Mouse (Mus musculus) neural tube, embryonic 11.5 days (tissue): ENCODE results near the gene Ccdc194. TPM values are rescaled to one million over a fixed set of nuclear protein-coding genes. Genes with fewer than 3 reads are reported as not detected.

Experiments
- ATAC-seq: fragments of 200-750 bp; cut with Nextera tagmentation; 2 replicates; pipeline ENCODE4 v1.8.0; 2017; ENCODE audit warnings: moderate number of reproducible peaks, mild to moderate bottlenecking, moderate TSS enrichment, moderate library complexity; ENCODE audit not compliant: insufficient read depth, low FRiP score, low TSS enrichment
- DNase-seq: peaks from one replicate; pipeline ENCODE4 v3.0.0-alpha.2; 2015; ENCODE audit warnings: low spot score
- H3K27ac ChIP-seq: fragments of 300-500 bp; sonication (generic); 2 replicates; pipeline ENCODE4 v1.5.1; 2014; ENCODE audit warnings: low read depth, mild to moderate bottlenecking, low read length
- H3K27me3 ChIP-seq: fragments of 300-500 bp; sonication (generic); 2 replicates; pipeline ENCODE4 v1.6.1; 2014; ENCODE audit warnings: mild to moderate bottlenecking, low read length, mixed read lengths; ENCODE audit not compliant: control insufficient read depth, insufficient read depth
- H3K36me3 ChIP-seq: fragments of 300-500 bp; sonication (generic); 2 replicates; pipeline ENCODE4 v1.6.1; 2014; ENCODE audit warnings: mild to moderate bottlenecking, low read length, moderate library complexity, mixed read lengths; ENCODE audit not compliant: control insufficient read depth, insufficient read depth
- H3K4me1 ChIP-seq: fragments of 300-500 bp; sonication (generic); 2 replicates; pipeline ENCODE4 v1.6.1; 2014; ENCODE audit warnings: low read length, mixed read lengths; ENCODE audit not compliant: control insufficient read depth, insufficient read depth
- H3K4me2 ChIP-seq: fragments of 300-500 bp; sonication (generic); 2 replicates; pipeline ENCODE4 v1.6.1; 2014; ENCODE audit warnings: low read depth, mild to moderate bottlenecking, moderate library complexity
- H3K4me3 ChIP-seq: fragments of 300-500 bp; sonication (generic); 2 replicates; pipeline ENCODE4 v1.5.1; 2014; ENCODE audit warnings: low read depth, low read length
- H3K9ac ChIP-seq: fragments of 300-500 bp; sonication (generic); 2 replicates; pipeline ENCODE4 v1.6.1; 2014; ENCODE audit warnings: mild to moderate bottlenecking, low read length
- H3K9me3 ChIP-seq: fragments of 300-500 bp; sonication (generic); 2 replicates; pipeline ENCODE4 v1.6.1; 2016; ENCODE audit warnings: low read length; ENCODE audit not compliant: control insufficient read depth
- WGBS: fragments of 180-500 bp; shearing (Covaris S2); extraction: QIAGEN DNeasy Blood & Tissue Kit; methylation state at CpG from one replicate; pipeline ENCODE4 v1.1.7; 2014; 5-methylcytosine and 5-hydroxymethylcytosine counted together
- polyA plus RNA-seq: library from polyadenylated mRNA; unstranded; fragments of >200 nt; fragmentation: Nextera tagmentation; extraction: Ambion mirVana; gene quantifications from 2 replicates; pipeline ENCODE4 v1.2.1, GENCODE M21; 2014

The Ccdc194 gene
- polyA plus RNA-seq, 1 experiment from 2014 or later: 0.16 TPM

- Histone ChIP-seq H3K27ac (no peak overlapping the region), H3K9ac (no peak overlapping the region), H3K9me3 (no peaks in the 10 kb centered on the region), H3K4me2 (no peak overlapping the region), H3K36me3 (peaks cover 8% of the 10 kb centered on the region), H3K4me1 (peaks cover 9% of the 10 kb centered on the region), H3K4me3 (no peak overlapping the region), H3K27me3 (no peaks in the 10 kb centered on the region)
- 53% methylated on average over 11 of the region's 11 CpGs for WGBS
- ATAC-seq (no peak), DNase-seq (no peak)
Measured at GRCm38 (mm10) chr8:71496481-71496880, 29.0 kb downstream of the Ccdc194 start.

GRCm38 (mm10) chr8:71495811-71496210, 29.7 kb downstream of the Ccdc194 start:
- Histone ChIP-seq H3K4me2 (no peak overlapping the region), H3K27me3 (no peaks in the 10 kb centered on the region), H3K36me3 (peaks cover 8% of the 10 kb centered on the region), H3K9me3 (no peaks in the 10 kb centered on the region), H3K9ac (no peak overlapping the region), H3K4me1 (peaks cover 9% of the 10 kb centered on the region), H3K4me3 (no peak overlapping the region), H3K27ac (no peak overlapping the region)
- no peak for DNase-seq
- WGBS: 92% methylated on average over 5 of the region's 5 CpGs
- ATAC-seq: no peak

- peaks cover 10% of the 10 kb centered on the region for H3K36me3 ChIP-seq
- H3K4me2 ChIP-seq: no peak overlapping the region
- ATAC-seq: peak; percentile 62
Measured at GRCm38 (mm10) chr8:71495039-71495438, 30.5 kb downstream of the Ccdc194 start.

GRCm38 (mm10) chr8:71488454-71488853, 37.1 kb downstream of the Ccdc194 start:
- Histone ChIP-seq H3K4me1 (peaks cover 12% of the 10 kb centered on the region), H3K36me3 (peaks cover 10% of the 10 kb centered on the region), H3K27me3 (no peaks in the 10 kb centered on the region), H3K9ac (peak overlapping the region; percentile 71), H3K4me3 (peak overlapping the region; percentile 83), H3K27ac (no peak overlapping the region), H3K4me2 (peak overlapping the region; percentile 96), H3K9me3 (no peaks in the 10 kb centered on the region)
- ATAC-seq: peak; percentile 83
- peak; percentile 88 for DNase-seq
- 0% methylated on average over 22 of the region's 22 CpGs for WGBS

More at GRCm38 (mm10) chr8:71495039-71495438, 30.5 kb downstream of the Ccdc194 start:
- WGBS: 28% methylated on average over 16 of the region's 16 CpGs
- Histone ChIP-seq H3K27me3 (no peaks in the 10 kb centered on the region), H3K9ac (no peak overlapping the region), H3K27ac (no peak overlapping the region), H3K9me3 (no peaks in the 10 kb centered on the region), H3K4me1 (peaks cover 9% of the 10 kb centered on the region), H3K4me3 (no peak overlapping the region)
- DNase-seq: peak; percentile 86

GRCm38 (mm10) chr8:71487691-71488445, 37.6 kb downstream of the Ccdc194 start, which contains the start of gene Gtpbp3:
Gtpbp3 (plus strand) TSS chr8:71488103.
- peak within 1 kb of the TSS; percentile 96 for H3K4me2 ChIP-seq
- peak within 1 kb of the TSS; percentile 65; the same call in 1 of the 2 replicates for H3K27ac ChIP-seq
- H3K9me3 ChIP-seq: no peaks in the 10 kb centered on the region
- H3K36me3 ChIP-seq: peaks cover 8% of the 10 kb centered on the region; the same call in 1 of the 2 replicates
- ATAC-seq: peak; percentile 20
- H3K27me3 ChIP-seq: no peaks in the 10 kb centered on the region
- peak within 1 kb of the TSS; percentile 83 for H3K4me3 ChIP-seq
- peaks cover 12% of the 10 kb centered on the region for H3K4me1 ChIP-seq
- 1% methylated on average over 33 of the region's 33 CpGs for WGBS
- H3K9ac ChIP-seq: peak within 1 kb of the TSS; percentile 72
- peak; percentile 78 for DNase-seq

GRCm38 (mm10) chr8:71486136-71486529, 39.4 kb downstream of the Ccdc194 start:
- no peak for DNase-seq
- Histone ChIP-seq H3K27ac (peak overlapping the region; percentile 82), H3K9me3 (no peaks in the 10 kb centered on the region), H3K4me3 (peak overlapping the region; percentile 89), H3K4me2 (peak overlapping the region; percentile 66), H3K4me1 (peaks cover 12% of the 10 kb centered on the region), H3K27me3 (no peaks in the 10 kb centered on the region), H3K9ac (peak overlapping the region; percentile 37), H3K36me3 (peaks cover 2% of the 10 kb centered on the region; the same call in 1 of the 2 replicates)
- 25% methylated on average over 7 of the region's 7 CpGs for WGBS
- no peak for ATAC-seq

GRCm38 (mm10) chr8:71485142-71486135, 40.1 kb downstream of the Ccdc194 start, which contains the start of gene Ano8:
Ano8 (minus strand) TSS chr8:71485963.
- H3K36me3 ChIP-seq: peaks cover 2% of the 10 kb centered on the region; the same call in 1 of the 2 replicates
- H3K27me3 ChIP-seq: no peaks in the 10 kb centered on the region
- H3K9me3 ChIP-seq: no peaks in the 10 kb centered on the region
- H3K4me3 ChIP-seq: peak within 1 kb of the TSS; percentile 89
- H3K27ac ChIP-seq: peak within 1 kb of the TSS; percentile 82
- H3K4me2 ChIP-seq: peak within 1 kb of the TSS; percentile 66
- peak within 1 kb of the TSS; percentile 96 for H3K9ac ChIP-seq
- H3K4me1 ChIP-seq: peaks cover 12% of the 10 kb centered on the region
- 5% methylated on average over 56 of the region's 58 CpGs for WGBS
- ATAC-seq: peak; percentile 67
- peak; percentile 89 for DNase-seq

GRCm38 (mm10) chr8:71484736-71485135, 40.8 kb downstream of the Ccdc194 start:
- Histone ChIP-seq H3K27me3 (no peaks in the 10 kb centered on the region), H3K9ac (peak overlapping the region; percentile 96; the same call in 1 of the 2 replicates), H3K4me3 (peak overlapping the region; percentile 89), H3K4me2 (peak overlapping the region; percentile 66), H3K36me3 (no peaks in the 10 kb centered on the region; the same call in 1 of the 2 replicates), H3K9me3 (no peaks in the 10 kb centered on the region), H3K27ac (no peak overlapping the region), H3K4me1 (peaks cover 12% of the 10 kb centered on the region)
- no peak for DNase-seq
- 94% methylated on average over 19 of the region's 19 CpGs for WGBS
- ATAC-seq: no peak
